Mouse (Mus musculus): ENCODE measurements around the gene Sdk1. TPM values are rescaled to one million over a fixed set of nuclear protein-coding genes. Genes with fewer than 3 reads are reported as not detected.

The Sdk1 gene
- polyA plus RNA-seq, 1 experiment from 2014 or later: 1.9 TPM

GRCm38 (mm10) chr5:141277112-141277511, 35.8 kb downstream of the Sdk1 start:
- WGBS: 86% methylated on average over 6 of the region's 6 CpGs
- no peak for ATAC-seq (ENCODE audit: insufficient number of reproducible peaks, insufficient read depth, low FRiP score, low TSS enrichment, low read depth)
- Histone ChIP-seq H3K4me3 (no peak overlapping the region), H3K9me3 (no peaks in the 10 kb centered on the region), H3K27ac (no peak overlapping the region), H3K27me3 (no peaks in the 10 kb centered on the region), H3K4me2 (no peak overlapping the region), H3K36me3 (no peaks in the 10 kb centered on the region), H3K4me1 (no peaks in the 10 kb centered on the region), H3K9ac (no peak overlapping the region)

- ATAC-seq (ENCODE audit: insufficient number of reproducible peaks, insufficient read depth, low FRiP score, low TSS enrichment, low read depth): no peak
Observed at GRCm38 (mm10) chr5:141281751-141282150, 40.5 kb downstream of the Sdk1 start.

GRCm38 (mm10) chr5:141289611-141290010, 48.3 kb downstream of the Sdk1 start:
- Histone ChIP-seq H3K4me1 (no peaks in the 10 kb centered on the region), H3K4me3 (no peak overlapping the region), H3K27ac (no peak overlapping the region), H3K27me3 (no peaks in the 10 kb centered on the region), H3K9me3 (no peaks in the 10 kb centered on the region; the same call in 1 of the 2 replicates), H3K36me3 (no peaks in the 10 kb centered on the region), H3K4me2 (no peak overlapping the region), H3K9ac (no peak overlapping the region)
- ATAC-seq (ENCODE audit: insufficient number of reproducible peaks, insufficient read depth, low FRiP score, low TSS enrichment, low read depth): no peak

More at GRCm38 (mm10) chr5:141281751-141282150, 40.5 kb downstream of the Sdk1 start:
- H3K9me3 ChIP-seq: no peaks in the 10 kb centered on the region; the same call in 1 of the 2 replicates
- H3K4me2 ChIP-seq: no peak overlapping the region
- H3K9ac ChIP-seq: no peak overlapping the region
- H3K4me1 ChIP-seq: no peaks in the 10 kb centered on the region
- H3K27me3 ChIP-seq: no peaks in the 10 kb centered on the region
- 71% methylated on average over 2 of the region's 2 CpGs for WGBS
- H3K36me3 ChIP-seq: no peaks in the 10 kb centered on the region
- H3K27ac ChIP-seq: no peak overlapping the region
- no peak overlapping the region for H3K4me3 ChIP-seq

- H3K9me3 ChIP-seq: no peaks in the 10 kb centered on the region
- no peaks in the 10 kb centered on the region for H3K36me3 ChIP-seq
- H3K9ac ChIP-seq: no peak overlapping the region
- 0 out of 2 replicates have a peak, but pooled peaks cover 3% of the 10 kb centered on the region for H3K4me1 ChIP-seq
- H3K4me3 ChIP-seq: no peak overlapping the region
- H3K4me2 ChIP-seq: no peak overlapping the region
- H3K27ac ChIP-seq: no peak overlapping the region
- WGBS: 55% methylated on average over 7 of the region's 7 CpGs
- no peak for ATAC-seq (ENCODE audit: insufficient number of reproducible peaks, insufficient read depth, low FRiP score, low TSS enrichment, low read depth)
- no peaks in the 10 kb centered on the region; the same call in 1 of the 2 replicates for H3K27me3 ChIP-seq
Observed at GRCm38 (mm10) chr5:141295240-141295639, 54.0 kb downstream of the Sdk1 start.

GRCm38 (mm10) chr5:141302287-141302694, 61.0 kb downstream of the Sdk1 start:
- Histone ChIP-seq H3K9ac (no peak overlapping the region), H3K27me3 (no peaks in the 10 kb centered on the region; the same call in 1 of the 2 replicates), H3K9me3 (no peaks in the 10 kb centered on the region), H3K4me3 (no peak overlapping the region), H3K4me1 (0 out of 2 replicates have a peak, but pooled peaks cover 10% of the 10 kb centered on the region), H3K36me3 (no peaks in the 10 kb centered on the region), H3K4me2 (no peak overlapping the region), H3K27ac (no peak overlapping the region)
- ATAC-seq (ENCODE audit: insufficient number of reproducible peaks, insufficient read depth, low FRiP score, low TSS enrichment, low read depth): no peak
- WGBS: 75% methylated on average over 4 of the region's 4 CpGs

- no peak overlapping the region for H3K27ac ChIP-seq
- no peak overlapping the region for H3K4me3 ChIP-seq
- no peak overlapping the region for H3K9ac ChIP-seq
- H3K27me3 ChIP-seq: no peaks in the 10 kb centered on the region; the same call in 1 of the 2 replicates
- H3K4me2 ChIP-seq: no peak overlapping the region
- no peaks in the 10 kb centered on the region for H3K9me3 ChIP-seq
- WGBS: 35% methylated on average over 2 of the region's 2 CpGs
- no peaks in the 10 kb centered on the region for H3K36me3 ChIP-seq
- 0 out of 2 replicates have a peak, but pooled peaks cover 10% of the 10 kb centered on the region for H3K4me1 ChIP-seq
- ATAC-seq (ENCODE audit: insufficient number of reproducible peaks, insufficient read depth, low FRiP score, low TSS enrichment, low read depth): no peak
Observed at GRCm38 (mm10) chr5:141303746-141304145, 62.5 kb downstream of the Sdk1 start.

GRCm38 (mm10) chr5:141304706-141305105, 63.4 kb downstream of the Sdk1 start:
- H3K36me3 ChIP-seq: no peaks in the 10 kb centered on the region
- H3K9me3 ChIP-seq: no peaks in the 10 kb centered on the region
- H3K4me2 ChIP-seq: no peak overlapping the region
- WGBS: 30% methylated on average over 2 of the region's 2 CpGs
- no peak overlapping the region for H3K4me3 ChIP-seq
- no peak for ATAC-seq (ENCODE audit: insufficient number of reproducible peaks, insufficient read depth, low FRiP score, low TSS enrichment, low read depth)
- H3K27me3 ChIP-seq: no peaks in the 10 kb centered on the region; the same call in 1 of the 2 replicates
- H3K4me1 ChIP-seq: 0 out of 2 replicates have a peak, but pooled peaks cover 10% of the 10 kb centered on the region
- H3K9ac ChIP-seq: no peak overlapping the region
- H3K27ac ChIP-seq: no peak overlapping the region

GRCm38 (mm10) chr5:141310641-141311040, 69.4 kb downstream of the Sdk1 start:
- ATAC-seq (ENCODE audit: insufficient number of reproducible peaks, insufficient read depth, low FRiP score, low TSS enrichment, low read depth): no peak
- 76% methylated on average over 1 of the region's 1 CpGs for WGBS
- Histone ChIP-seq H3K4me3 (no peak overlapping the region), H3K9ac (no peak overlapping the region), H3K4me1 (no peaks in the 10 kb centered on the region), H3K4me2 (no peak overlapping the region), H3K27me3 (no peaks in the 10 kb centered on the region), H3K36me3 (no peaks in the 10 kb centered on the region), H3K27ac (no peak overlapping the region), H3K9me3 (no peaks in the 10 kb centered on the region)

GRCm38 (mm10) chr5:141311801-141312200, 70.5 kb downstream of the Sdk1 start:
- Histone ChIP-seq H3K9me3 (no peaks in the 10 kb centered on the region), H3K36me3 (no peaks in the 10 kb centered on the region), H3K9ac (no peak overlapping the region), H3K4me3 (no peak overlapping the region), H3K27ac (no peak overlapping the region), H3K27me3 (no peaks in the 10 kb centered on the region), H3K4me2 (no peak overlapping the region), H3K4me1 (peaks cover 1% of the 10 kb centered on the region)
- no peak for ATAC-seq (ENCODE audit: insufficient number of reproducible peaks, insufficient read depth, low FRiP score, low TSS enrichment, low read depth)
- WGBS: 70% methylated on average over 2 of the region's 2 CpGs

- H3K9ac ChIP-seq: no peak overlapping the region
- no peak overlapping the region for H3K27ac ChIP-seq
- WGBS: 76% methylated on average over 4 of the region's 4 CpGs
- peaks cover 5% of the 10 kb centered on the region for H3K4me1 ChIP-seq
- no peak overlapping the region for H3K4me2 ChIP-seq
- ATAC-seq (ENCODE audit: insufficient number of reproducible peaks, insufficient read depth, low FRiP score, low TSS enrichment, low read depth): no peak
- H3K9me3 ChIP-seq: no peaks in the 10 kb centered on the region
- H3K27me3 ChIP-seq: no peaks in the 10 kb centered on the region
- no peaks in the 10 kb centered on the region for H3K36me3 ChIP-seq
- no peak overlapping the region for H3K4me3 ChIP-seq
Observed at GRCm38 (mm10) chr5:141312305-141312704, 71.0 kb downstream of the Sdk1 start.

GRCm38 (mm10) chr5:141317095-141317494, 75.8 kb downstream of the Sdk1 start:
- H3K4me1 ChIP-seq: peaks cover 9% of the 10 kb centered on the region
- H3K9ac ChIP-seq: no peak overlapping the region
- ATAC-seq (ENCODE audit: insufficient number of reproducible peaks, insufficient read depth, low FRiP score, low TSS enrichment, low read depth): no peak
- WGBS: 78% methylated on average over 4 of the region's 4 CpGs
- H3K9me3 ChIP-seq: no peaks in the 10 kb centered on the region
- no peaks in the 10 kb centered on the region for H3K27me3 ChIP-seq
- H3K4me2 ChIP-seq: no peak overlapping the region
- no peaks in the 10 kb centered on the region for H3K36me3 ChIP-seq
- no peak overlapping the region for H3K4me3 ChIP-seq
- H3K27ac ChIP-seq: no peak overlapping the region

GRCm38 (mm10) chr5:141324910-141325309, 83.6 kb downstream of the Sdk1 start:
- no peaks in the 10 kb centered on the region for H3K9me3 ChIP-seq
- H3K27ac ChIP-seq: no peak overlapping the region
- H3K4me1 ChIP-seq: no peaks in the 10 kb centered on the region
- 83% methylated on average over 4 of the region's 4 CpGs for WGBS
- no peak overlapping the region for H3K4me3 ChIP-seq
- H3K4me2 ChIP-seq: no peak overlapping the region
- H3K27me3 ChIP-seq: no peaks in the 10 kb centered on the region
- no peak overlapping the region for H3K9ac ChIP-seq
- H3K36me3 ChIP-seq: no peaks in the 10 kb centered on the region
- no peak for ATAC-seq (ENCODE audit: insufficient number of reproducible peaks, insufficient read depth, low FRiP score, low TSS enrichment, low read depth)

Data from embryonic facial prominence, embryonic 13.5 days (tissue).